Mouse (Mus musculus): ENCODE data around the gene Kif1bp.

- no peak for TF ChIP-seq CTCF (IDR thresholded peaks at IDR 0.05; ENCODE audit: extremely low read depth, insufficient read depth, low read length)
- no peak for TF ChIP-seq POLR2A (IDR thresholded peaks at IDR 0.05; ENCODE audit: extremely low read depth, insufficient read depth, low read length)
These were observed 24.6 kb downstream of the Kif1bp start for GRCm38 (mm10) chr10:62553611-62554091.
